Mouse (Mus musculus) neural tube, embryonic 14.5 days (tissue): ENCODE measurements around the gene Pafah1b1. TPM values are rescaled to one million over a fixed set of nuclear protein-coding genes. Genes with fewer than 3 reads are reported as not detected.

Source experiments
- ATAC-seq: fragments of 200-750 bp; cut with Nextera tagmentation; 2 replicates; pipeline ENCODE4 v1.8.0; 2017; ENCODE audit warnings: low read depth, mild to moderate bottlenecking, moderate TSS enrichment, moderate library complexity
- H3K27ac ChIP-seq: fragments of 300-500 bp; sonication (generic); 2 replicates; pipeline ENCODE4 v1.5.1; 2014; ENCODE audit warnings: low read depth, mild to moderate bottlenecking, control low read depth, low read length, moderate library complexity, mixed read lengths
- H3K27me3 ChIP-seq: fragments of 300-500 bp; sonication (generic); 2 replicates; pipeline ENCODE4 v1.6.1; 2014; ENCODE audit warnings: low read length; ENCODE audit not compliant: control insufficient read depth, insufficient read depth
- H3K36me3 ChIP-seq: fragments of 300-500 bp; sonication (generic); 2 replicates; pipeline ENCODE4 v1.6.1; 2014; ENCODE audit warnings: low read length, mixed read lengths; ENCODE audit not compliant: control insufficient read depth, insufficient read depth
- H3K4me1 ChIP-seq: fragments of 300-500 bp; sonication (generic); 2 replicates; pipeline ENCODE4 v1.6.1; 2014; ENCODE audit warnings: low read length; ENCODE audit not compliant: control insufficient read depth, insufficient read depth
- H3K4me2 ChIP-seq: fragments of 300-500 bp; sonication (generic); 2 replicates; pipeline ENCODE4 v1.6.1; 2014; ENCODE audit warnings: mild to moderate bottlenecking, low read depth, low read length, control low read depth
- H3K4me3 ChIP-seq: fragments of 300-500 bp; sonication (generic); 2 replicates; pipeline ENCODE4 v1.5.1; 2014; ENCODE audit warnings: low read depth, low read length, control low read depth, mixed read lengths
- H3K9ac ChIP-seq: fragments of 300-500 bp; sonication (generic); replicated peaks from 2 replicates; pipeline ENCODE4 v1.6.1; 2014; ENCODE audit warnings: low read depth, mild to moderate bottlenecking, control low read depth, low read length, mixed read lengths
- H3K9me3 ChIP-seq: fragments of 300-500 bp; sonication (generic); 2 replicates; pipeline ENCODE4 v1.6.1; 2016; ENCODE audit warnings: low read length; ENCODE audit not compliant: control insufficient read depth
- WGBS: fragments of 180-500 bp; shearing (Covaris S2); extraction: QIAGEN DNeasy Blood & Tissue Kit; methylation state at CpG from one replicate; pipeline ENCODE4 v1.1.7; 2014; 5-methylcytosine and 5-hydroxymethylcytosine counted together
- polyA plus RNA-seq: library from polyadenylated mRNA; unstranded; fragments of >200 nt; fragmentation: Nextera tagmentation; extraction: Ambion mirVana; gene quantifications from 2 replicates; pipeline ENCODE4 v1.2.1, GENCODE M21; 2014

Pafah1b1 gene
- polyA plus RNA-seq, 1 experiment from 2014 or later = 115 TPM

- Histone ChIP-seq H3K9ac (no peak overlapping the region), H3K4me1 (peaks cover 9% of the 10 kb centered on the region), H3K9me3 (no peaks in the 10 kb centered on the region), H3K4me2 (no peak overlapping the region), H3K27me3 (no peaks in the 10 kb centered on the region), H3K27ac (no peak overlapping the region), H3K36me3 (no peaks in the 10 kb centered on the region), H3K4me3 (no peak overlapping the region)
- 76% methylated on average over 1 of the region's 1 CpGs for WGBS
- no peak for ATAC-seq
Observed at GRCm38 (mm10) chr11:74639628-74640027, 84.8 kb downstream of the Pafah1b1 start.

- Histone ChIP-seq H3K9ac (peak overlapping the region; percentile 82), H3K4me1 (peaks cover 9% of the 10 kb centered on the region), H3K9me3 (no peaks in the 10 kb centered on the region), H3K27me3 (no peaks in the 10 kb centered on the region), H3K27ac (peak overlapping the region; percentile 87), H3K4me3 (peak overlapping the region; percentile 63), H3K36me3 (no peaks in the 10 kb centered on the region), H3K4me2 (peak overlapping the region; percentile 84)
- ATAC-seq = peak; percentile 28
- WGBS = 11% methylated on average over 9 of the region's 9 CpGs
Observed at GRCm38 (mm10) chr11:74638791-74639411, 85.6 kb downstream of the Pafah1b1 start.

- no peaks in the 10 kb centered on the region for H3K36me3 ChIP-seq
- H3K9ac ChIP-seq = peak overlapping the region; percentile 82
- peaks cover 9% of the 10 kb centered on the region for H3K4me1 ChIP-seq
- peak; percentile 87 for ATAC-seq
- peak overlapping the region; percentile 87 for H3K27ac ChIP-seq
- H3K9me3 ChIP-seq = no peaks in the 10 kb centered on the region
- H3K4me3 ChIP-seq = peak overlapping the region; percentile 63
- H3K4me2 ChIP-seq = peak overlapping the region; percentile 84
- under 1% methylated on average over 84 of the region's 86 CpGs for WGBS
- no peaks in the 10 kb centered on the region for H3K27me3 ChIP-seq
Observed at GRCm38 (mm10) chr11:74637971-74638790, 86.3 kb downstream of the Pafah1b1 start.

GRCm38 (mm10) chr11:74637486-74637885, 87.0 kb downstream of the Pafah1b1 start:
- Histone ChIP-seq H3K4me3 (peak overlapping the region; percentile 63), H3K36me3 (no peaks in the 10 kb centered on the region), H3K9me3 (no peaks in the 10 kb centered on the region), H3K27ac (peak overlapping the region; percentile 87), H3K4me2 (peak overlapping the region; percentile 84), H3K27me3 (no peaks in the 10 kb centered on the region), H3K4me1 (peaks cover 9% of the 10 kb centered on the region), H3K9ac (peak overlapping the region; percentile 82)
- 20% methylated on average over 8 of the region's 8 CpGs for WGBS
- ATAC-seq = peak; percentile 30; the same call in 1 of the 2 replicates

GRCm38 (mm10) chr11:74634490-74635275, 89.8 kb downstream of the Pafah1b1 start:
- ATAC-seq = no peak
- H3K9me3 ChIP-seq = no peaks in the 10 kb centered on the region
- no peaks in the 10 kb centered on the region for H3K36me3 ChIP-seq
- no peak overlapping the region for H3K4me2 ChIP-seq
- H3K4me3 ChIP-seq = no peak overlapping the region
- no peak overlapping the region for H3K27ac ChIP-seq
- WGBS = 66% methylated on average over 5 of the region's 5 CpGs
- peaks cover 9% of the 10 kb centered on the region for H3K4me1 ChIP-seq
- H3K9ac ChIP-seq = no peak overlapping the region
- H3K27me3 ChIP-seq = no peaks in the 10 kb centered on the region

- Histone ChIP-seq H3K9me3 (no peaks in the 10 kb centered on the region), H3K27me3 (no peaks in the 10 kb centered on the region), H3K9ac (no peak overlapping the region), H3K4me2 (no peak overlapping the region), H3K4me3 (no peak overlapping the region), H3K27ac (no peak overlapping the region), H3K4me1 (peaks cover under 1% of the 10 kb centered on the region), H3K36me3 (no peaks in the 10 kb centered on the region)
- no peak for ATAC-seq
- WGBS = 66% methylated on average over 7 of the region's 7 CpGs
Observed at GRCm38 (mm10) chr11:74631880-74632789, 92.3 kb downstream of the Pafah1b1 start.

GRCm38 (mm10) chr11:74627481-74627880, 97.0 kb downstream of the Pafah1b1 start:
- Histone ChIP-seq H3K9me3 (no peaks in the 10 kb centered on the region), H3K4me3 (no peak overlapping the region), H3K4me2 (no peak overlapping the region), H3K9ac (no peak overlapping the region), H3K27me3 (no peaks in the 10 kb centered on the region), H3K4me1 (no peaks in the 10 kb centered on the region), H3K36me3 (no peaks in the 10 kb centered on the region), H3K27ac (no peak overlapping the region)
- no peak for ATAC-seq
- 82% methylated on average over 3 of the region's 3 CpGs for WGBS

- ATAC-seq = no peak
- Histone ChIP-seq H3K4me1 (no peaks in the 10 kb centered on the region), H3K36me3 (no peaks in the 10 kb centered on the region), H3K9ac (no peak overlapping the region), H3K4me2 (no peak overlapping the region), H3K27me3 (no peaks in the 10 kb centered on the region; the same call in 1 of the 2 replicates), H3K27ac (no peak overlapping the region), H3K4me3 (no peak overlapping the region), H3K9me3 (no peaks in the 10 kb centered on the region)
Observed at GRCm38 (mm10) chr11:74625333-74625732, 99.1 kb downstream of the Pafah1b1 start.
